Mouse (Mus musculus) olfactory bulb, adult 2 months (tissue): ENCODE measurements at regions not wholly inside any gene's neighbourhood (a gene's known extent, or its start where the extent isn't known, plus 50 kb on each side); places are given as distances from the start of the nearest gene placed in this dataset.

Experiments
- H3K27ac ChIP-seq: fragments of 200-500 bp; 2 replicates; pipeline ENCODE4 v1.5.1; 2012; ENCODE audit warnings: low read depth, low read length; ENCODE audit not compliant: insufficient read depth
- H3K4me1 ChIP-seq: fragments of 200-500 bp; 2 replicates; pipeline ENCODE4 v1.6.1; 2012; ENCODE audit warnings: low read length; ENCODE audit not compliant: control insufficient read depth, insufficient read depth
- H3K4me3 ChIP-seq: fragments of 200-500 bp; 2 replicates; pipeline ENCODE4 v1.5.1; 2012; ENCODE audit warnings: mild to moderate bottlenecking, low read depth, low read length, moderate library complexity; ENCODE audit not compliant: insufficient read depth
- CTCF ChIP-seq: fragments of 200-500 bp; IDR thresholded peaks from 2 replicates; pipeline ENCODE4 v1.5.1; 2012; ENCODE audit warnings: low read depth, mild to moderate bottlenecking, low read length, moderate library complexity; ENCODE audit not compliant: insufficient read depth
- POLR2A ChIP-seq: fragments of 200-500 bp; IDR thresholded peaks from 2 replicates; pipeline ENCODE4 v1.6.1; 2012; ENCODE audit warnings: mild to moderate bottlenecking, low read depth, low read length, moderate library complexity; ENCODE audit not compliant: insufficient read depth
- WGBS: fragments of 180-500 bp; shearing (Covaris S2); methylation state at CpG from one replicate; pipeline ENCODE4 v1.1.7; 2018; 5-methylcytosine and 5-hydroxymethylcytosine counted together

DNA sequence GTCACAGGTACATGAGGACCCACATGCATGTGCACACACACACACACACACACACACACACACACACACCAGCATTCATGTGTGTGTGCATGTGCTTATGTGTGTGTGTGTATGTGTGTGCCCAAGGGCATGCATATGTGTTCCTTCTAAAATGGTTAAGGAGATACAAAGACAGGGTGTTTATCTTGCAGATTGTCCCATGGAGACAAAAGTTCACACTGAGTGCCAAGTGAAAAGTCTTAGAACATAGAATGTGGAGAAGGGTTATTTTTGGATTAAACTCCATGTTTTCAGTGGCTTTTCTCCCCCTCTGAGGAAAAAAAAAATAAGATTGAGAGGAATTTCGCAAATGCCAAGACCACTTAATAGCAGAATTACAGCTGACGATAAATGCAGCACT is 609.9 kb downstream of the Lmo4 start:
- no peak overlapping the region for H3K27ac ChIP-seq

GRCm38 (mm10) chr3:143594676-143595075 is 610.3 kb downstream of the Lmo4 start:
- TF ChIP-seq CTCF (no peak), POLR2A (no peak)
- 91% methylated on average over 7 of the region's 7 CpGs for WGBS
- no peaks in the 10 kb centered on the region for H3K4me1 ChIP-seq
- H3K4me3 ChIP-seq = no peak overlapping the region
- no peak overlapping the region for H3K27ac ChIP-seq

More for the DNA sequence above, 609.9 kb downstream of the Lmo4 start:
- 64% methylated on average over 2 of the region's 2 CpGs for WGBS
- Histone ChIP-seq H3K4me1 (no peaks in the 10 kb centered on the region), H3K4me3 (no peak overlapping the region)
- TF ChIP-seq CTCF = no peak
- TF ChIP-seq POLR2A = no peak

- Histone ChIP-seq H3K4me3 (no peak overlapping the region), H3K4me1 (no peaks in the 10 kb centered on the region), H3K27ac (no peak overlapping the region)
- TF ChIP-seq POLR2A (no peak), CTCF (no peak)
- WGBS = 91% methylated on average over 5 of the region's 5 CpGs
Measured at GRCm38 (mm10) chr3:143586653-143587052, 618.4 kb downstream of the Lmo4 start.

- Histone ChIP-seq H3K4me3 (no peak overlapping the region), H3K27ac (no peak overlapping the region), H3K4me1 (no peaks in the 10 kb centered on the region)
- TF ChIP-seq CTCF (no peak), POLR2A (no peak)
- WGBS = 89% methylated on average over 6 of the region's 6 CpGs
Measured at GRCm38 (mm10) chr3:143584692-143585603, 620.1 kb downstream of the Lmo4 start.

GRCm38 (mm10) chr3:143576338-143577007 is 628.5 kb downstream of the Lmo4 start:
- H3K4me3 ChIP-seq = no peak overlapping the region

DNA sequence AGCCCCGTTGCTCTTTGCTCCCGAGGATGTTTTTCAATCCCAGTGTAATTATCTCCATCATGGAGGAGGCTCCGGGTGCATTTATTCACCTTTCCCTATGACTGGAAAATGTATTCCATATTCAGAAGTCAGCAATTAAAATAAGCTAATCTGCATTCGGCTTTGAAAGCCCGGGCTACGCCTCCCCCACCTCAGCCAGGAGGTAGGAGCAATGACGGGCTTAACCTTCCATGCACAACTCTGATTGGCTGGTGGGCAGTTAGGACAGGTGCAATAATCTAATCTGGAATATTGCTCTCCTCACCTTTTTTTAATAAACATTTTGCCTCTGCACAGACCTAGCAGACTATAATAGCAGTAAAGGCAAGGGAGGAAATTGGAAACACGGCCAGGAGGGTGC is 629.3 kb downstream of the Lmo4 start:
- Histone ChIP-seq H3K27ac (no peak overlapping the region), H3K4me1 (no peaks in the 10 kb centered on the region), H3K4me3 (no peak overlapping the region)
- WGBS = 91% methylated on average over 8 of the region's 8 CpGs
- no peak for TF ChIP-seq CTCF
- no peak for TF ChIP-seq POLR2A

More at GRCm38 (mm10) chr3:143576338-143577007, 628.5 kb downstream of the Lmo4 start:
- Histone ChIP-seq H3K4me1 (no peaks in the 10 kb centered on the region), H3K27ac (no peak overlapping the region)
- 85% methylated on average over 7 of the region's 7 CpGs for WGBS
- no peak for TF ChIP-seq POLR2A
- no peak for TF ChIP-seq CTCF

DNA sequence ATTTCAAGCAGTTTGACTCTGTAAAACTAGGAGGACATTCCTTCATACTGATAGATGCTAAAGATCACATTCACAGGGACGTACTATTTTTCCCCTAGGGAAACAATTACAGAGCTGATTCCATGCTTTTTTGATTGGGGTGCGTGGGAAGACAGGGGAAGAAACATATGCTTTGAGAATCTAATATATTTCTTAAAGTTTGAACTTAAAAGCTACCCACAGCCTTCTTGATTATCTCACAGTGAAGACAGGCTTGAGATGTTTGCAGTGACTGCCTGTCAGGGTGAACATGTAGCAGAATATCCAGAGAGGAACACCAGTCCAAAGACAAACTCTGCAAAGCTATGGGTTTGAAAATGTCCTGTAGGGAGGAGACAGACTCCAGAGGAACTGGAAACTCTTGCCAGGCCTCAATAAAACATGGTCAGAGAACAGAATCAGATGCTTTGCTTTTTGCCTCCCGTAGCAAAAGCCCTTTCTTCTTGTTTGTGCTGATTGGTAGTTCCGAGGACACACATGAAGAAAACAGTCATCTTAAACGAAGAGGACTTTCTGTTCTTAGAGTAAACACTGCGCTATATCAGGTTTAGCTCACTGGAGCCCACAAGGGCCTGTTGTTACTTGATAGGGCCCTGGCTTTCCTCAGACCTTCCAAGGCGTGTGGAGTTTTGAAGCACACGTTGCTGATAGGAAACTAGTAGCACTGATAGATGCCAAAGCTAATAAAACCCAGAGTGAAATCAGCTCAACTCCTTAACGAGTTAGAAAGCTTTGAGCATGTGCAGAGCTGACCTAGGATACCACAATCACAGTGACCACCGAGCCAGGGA is 630.8 kb downstream of the Lmo4 start:
- WGBS = 78% methylated on average over 10 of the region's 10 CpGs
- TF ChIP-seq CTCF (no peak), POLR2A (no peak)
- no peak overlapping the region for H3K4me3 ChIP-seq
- H3K27ac ChIP-seq = no peak overlapping the region
- no peaks in the 10 kb centered on the region for H3K4me1 ChIP-seq

GRCm38 (mm10) chr3:143569930-143570329 is 635.1 kb downstream of the Lmo4 start:
- Histone ChIP-seq H3K4me3 (no peak overlapping the region), H3K4me1 (no peaks in the 10 kb centered on the region), H3K27ac (no peak overlapping the region)
- 83% methylated on average over 6 of the region's 6 CpGs for WGBS
- TF ChIP-seq POLR2A (no peak), CTCF (no peak)
